Mouse (Mus musculus): Measurements from ENCODE around the gene Neo1.
"Not testable (repeated sequence)": the region's sequence is repeated elsewhere in the genome, so short reads cannot be mapped to it uniquely, and the experiment has no call there.

Neo1 gene

DNA sequence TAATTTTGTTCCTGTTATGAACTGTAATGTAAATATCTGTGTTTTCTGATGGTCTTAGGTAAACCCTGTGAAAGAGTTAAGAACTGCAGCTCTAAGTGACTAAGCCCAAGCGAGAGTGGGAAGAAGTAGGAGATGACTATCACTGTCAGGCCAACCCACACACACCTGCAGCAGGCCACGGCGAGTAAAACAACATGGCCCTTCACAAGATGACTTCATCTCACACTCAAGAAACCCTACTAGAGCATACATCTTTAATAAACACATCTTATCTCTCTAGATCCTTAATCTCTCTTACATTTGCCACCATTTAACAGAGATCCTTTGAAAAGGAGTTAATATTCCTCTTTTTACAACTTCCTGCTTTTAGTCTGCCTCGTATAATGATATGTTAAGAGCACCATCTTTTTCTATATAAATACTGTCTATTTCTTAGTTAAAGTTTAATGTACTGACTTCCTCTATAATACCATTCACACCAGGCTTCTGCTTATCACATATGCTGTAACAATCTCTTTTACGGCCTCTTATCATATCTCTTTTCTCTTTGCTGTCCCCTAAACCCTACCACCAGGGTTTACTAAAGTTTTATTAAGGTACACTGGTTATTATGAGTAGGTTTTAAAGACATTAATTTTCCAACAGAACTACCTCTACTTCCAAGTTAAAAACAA is 46.8 kb downstream of the Neo1 start:
- no peak for DNase-seq (ENCODE audit: low read depth, low spot score)

GRCm38 (mm10) chr9:58979034-58979433 is 57.2 kb downstream of the Neo1 start:
- no peak for DNase-seq (ENCODE audit: low read depth, low spot score)

GRCm38 (mm10) chr9:58971154-58971553 is 65.1 kb downstream of the Neo1 start:
- not testable (repeated sequence) for DNase-seq (ENCODE audit: low read depth, low spot score)

GRCm38 (mm10) chr9:58967371-58967770 is 68.9 kb downstream of the Neo1 start:
- DNase-seq (ENCODE audit: low read depth, low spot score): no peak

DNA sequence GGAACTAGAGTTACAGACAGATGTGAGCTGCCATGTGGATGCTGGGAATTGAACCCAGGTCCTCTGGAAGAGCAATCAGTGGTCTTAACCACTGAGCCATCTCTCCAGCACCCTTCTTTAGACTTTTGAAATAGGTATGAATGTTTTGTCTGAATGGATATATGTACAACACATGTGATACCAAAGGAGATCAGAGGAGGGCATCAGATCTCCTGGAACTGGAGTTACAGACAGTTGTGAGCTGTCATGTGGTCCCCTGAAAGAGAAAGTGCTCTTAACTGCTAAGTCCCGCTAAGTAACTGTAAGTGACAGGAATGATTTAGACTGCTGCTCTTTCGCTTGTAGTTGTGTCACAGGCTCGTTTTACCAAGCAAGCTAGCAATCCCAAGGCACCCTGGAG is 80.7 kb downstream of the Neo1 start:
- DNase-seq (ENCODE audit: low read depth, low spot score): no peak

GRCm38 (mm10) chr9:58945910-58946309 is 90.3 kb downstream of the Neo1 start:
- DNase-seq (ENCODE audit: low read depth, low spot score): not testable (repeated sequence)

DNA sequence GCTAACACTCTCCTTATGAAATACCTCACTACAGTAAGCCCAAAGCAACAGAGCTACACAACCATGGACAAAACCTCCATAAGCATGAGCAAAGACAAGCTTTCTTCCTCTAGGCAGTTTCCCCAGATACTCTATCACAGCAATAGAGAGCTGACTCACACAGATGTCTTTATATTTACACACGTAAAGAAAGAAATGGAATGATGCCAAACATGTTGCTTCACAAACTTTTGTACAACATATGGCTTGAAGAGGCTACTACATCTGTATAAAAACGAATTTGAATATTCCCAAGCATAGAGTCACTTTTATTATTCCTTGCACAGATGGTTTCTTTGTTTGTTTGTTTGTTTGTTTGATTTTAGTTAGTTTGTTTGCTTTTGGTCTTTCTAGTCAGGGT is 101.5 kb downstream of the Neo1 start:
- no peak for DNase-seq (ENCODE audit: low read depth, low spot score)

DNA sequence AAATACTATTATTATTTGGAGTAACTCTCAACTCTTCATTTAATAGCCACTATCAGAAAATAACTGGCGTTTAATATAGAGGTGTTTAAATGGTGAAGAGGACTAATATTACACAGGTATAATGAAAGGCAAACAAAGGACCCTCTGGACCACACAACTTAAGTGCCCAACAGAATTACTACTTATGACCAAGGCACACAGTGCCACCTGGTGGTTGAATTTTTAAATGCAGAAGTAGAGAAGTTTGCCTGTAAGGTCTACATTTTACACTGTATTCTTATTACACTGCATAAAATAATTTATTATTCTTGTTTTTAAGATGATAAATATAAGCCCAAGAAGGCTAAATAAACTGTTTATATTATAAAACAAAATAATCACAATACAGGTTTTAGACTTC is 108.1 kb downstream of the Neo1 start:
- no peak for DNase-seq (ENCODE audit: low read depth, low spot score)

DNA sequence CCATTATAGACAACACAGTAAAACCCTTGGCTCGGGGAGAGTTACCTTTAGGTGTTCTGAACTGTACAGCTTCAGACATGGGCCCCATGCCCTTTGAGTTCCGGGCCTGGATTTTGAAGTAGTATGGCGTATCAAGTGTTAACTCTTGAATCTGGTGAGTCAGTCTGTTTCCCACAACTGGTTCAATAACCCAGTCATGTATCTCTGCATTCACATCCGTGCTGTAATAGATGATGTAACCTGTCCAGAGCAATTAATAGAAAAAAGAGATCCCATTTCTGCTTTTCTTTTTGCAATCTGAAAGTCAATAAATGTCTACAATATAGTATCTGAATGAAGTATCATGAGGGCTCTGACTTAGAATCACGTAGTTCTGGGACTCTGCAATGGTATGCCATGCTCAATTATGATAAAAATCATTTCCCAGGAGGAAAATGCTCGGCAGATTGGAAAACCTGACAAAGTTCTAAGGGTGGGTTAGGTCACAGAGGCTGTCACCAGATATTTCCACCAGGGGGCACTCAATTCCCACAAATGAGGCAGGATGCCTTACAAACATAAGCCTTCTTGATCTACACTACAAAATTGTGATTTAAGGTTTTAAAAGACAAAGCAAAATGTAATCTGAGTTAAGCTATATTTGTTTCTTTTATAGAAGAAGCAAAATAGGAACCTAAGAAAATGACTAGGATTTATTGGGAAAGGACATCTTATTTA is 133.2 kb downstream of the Neo1 start:
- DNase-seq (ENCODE audit: low read depth, low spot score): no peak

DNA sequence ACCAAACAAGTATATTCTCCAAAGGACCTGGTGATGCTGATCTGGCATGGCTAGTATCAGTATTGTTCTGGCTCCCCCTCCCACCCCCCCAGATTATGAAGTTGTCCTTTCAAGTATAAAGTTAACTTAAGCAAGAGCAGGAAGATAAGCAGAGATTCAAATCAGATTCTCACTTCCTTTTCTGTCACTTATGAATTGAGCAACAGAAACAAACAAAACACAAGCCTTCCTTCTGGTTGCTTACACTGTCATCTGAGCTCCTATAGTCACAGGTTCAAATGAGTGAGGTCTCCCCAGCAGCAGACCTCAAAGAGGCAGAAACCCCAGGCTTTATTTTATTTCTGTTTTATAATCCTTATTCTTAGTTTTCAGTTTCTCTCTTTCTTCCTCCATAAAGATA is 136.6 kb downstream of the Neo1 start:
- DNase-seq (ENCODE audit: low read depth, low spot score): no peak

DNA sequence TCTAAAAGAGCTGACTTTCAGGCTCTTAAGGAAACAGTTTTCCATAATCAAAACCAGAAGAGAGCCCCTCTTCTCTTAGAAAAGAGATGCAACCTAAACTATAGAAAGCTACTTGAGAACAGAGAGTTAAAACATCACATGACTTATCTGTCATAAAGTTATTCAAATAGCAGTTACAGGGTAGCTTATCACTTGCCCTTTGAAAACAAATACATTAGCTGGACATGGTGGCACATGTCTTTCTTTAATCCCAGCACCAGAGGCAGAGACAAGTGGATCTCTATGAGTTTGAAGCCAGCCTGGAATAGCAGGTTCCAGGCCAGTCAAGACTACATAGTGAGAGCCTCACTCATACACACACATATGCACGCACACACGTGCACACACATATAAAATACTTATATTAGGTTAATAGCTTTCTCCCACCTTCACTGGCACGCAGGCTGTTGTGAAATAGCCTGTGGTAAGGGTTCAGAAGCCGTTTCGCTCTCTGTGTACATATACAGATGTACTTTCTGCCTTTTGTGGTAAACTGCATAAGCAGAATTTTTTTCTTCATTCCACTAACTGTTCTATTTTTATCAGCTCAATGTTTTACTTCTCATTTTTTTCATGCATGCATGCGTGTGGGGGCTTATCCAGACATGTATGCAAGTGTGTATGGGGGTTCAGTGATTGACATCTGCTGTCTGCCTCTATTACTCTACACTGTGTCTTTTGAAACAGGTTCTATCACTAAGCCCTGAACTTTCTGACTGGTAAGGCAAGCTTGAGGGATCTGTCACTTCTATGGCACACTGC is 144.2 kb downstream of the Neo1 start:
- no peak for DNase-seq (ENCODE audit: low read depth, low spot score)

DNA sequence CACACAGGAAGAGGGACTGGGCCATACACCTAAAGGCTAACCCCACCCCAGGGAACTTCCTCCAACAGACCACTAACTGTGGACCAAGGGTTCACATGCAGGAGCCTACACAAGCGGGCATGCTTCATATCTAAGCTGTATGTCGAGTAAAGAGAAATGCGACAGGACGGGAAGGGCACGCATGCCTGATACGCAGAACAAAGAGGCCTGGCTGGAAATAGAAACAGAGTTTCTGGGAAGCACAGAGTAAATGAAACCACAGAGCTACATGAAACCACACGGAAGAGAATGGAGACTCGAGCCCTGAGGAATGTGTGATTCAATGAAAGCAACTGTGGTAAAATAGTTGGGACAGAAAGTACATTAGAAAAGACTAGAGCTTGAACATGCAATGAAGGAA is 145.3 kb downstream of the Neo1 start:
- DNase-seq (ENCODE audit: low read depth, low spot score): no peak

- DNase-seq (ENCODE audit: low read depth, low spot score): no peak
Observed at GRCm38 (mm10) chr9:58889782-58890448, 146.3 kb downstream of the Neo1 start.

- no peak for DNase-seq (ENCODE audit: low read depth, low spot score)
Observed at GRCm38 (mm10) chr9:58882686-58883085, 153.6 kb downstream of the Neo1 start.

GRCm38 (mm10) chr9:58879836-58880235 is 156.4 kb downstream of the Neo1 start:
- no peak for DNase-seq (ENCODE audit: low read depth, low spot score)

GRCm38 (mm10) chr9:58876946-58877625 is 159.2 kb downstream of the Neo1 start:
- DNase-seq (ENCODE audit: low read depth, low spot score): no peak

DNA sequence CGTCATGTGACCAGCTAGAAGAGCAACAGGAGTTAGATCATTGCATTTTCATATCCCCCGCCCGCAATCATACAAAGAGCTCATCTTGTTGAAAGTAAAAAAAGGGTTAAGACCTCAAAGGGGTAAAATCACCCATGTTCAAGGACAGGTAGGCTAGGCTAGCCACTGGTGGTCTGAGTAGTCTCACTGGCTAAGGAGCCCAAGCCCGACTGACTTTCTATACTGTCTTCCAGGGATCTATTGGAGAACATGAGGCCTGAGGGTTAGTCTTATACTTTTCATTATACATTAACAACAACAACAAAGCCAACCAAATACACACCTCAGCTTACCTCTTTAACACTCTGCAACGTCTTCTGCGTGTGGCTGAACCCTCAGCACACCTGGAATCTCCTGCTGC is 160.8 kb downstream of the Neo1 start:
- DNase-seq (ENCODE audit: low read depth, low spot score): no peak

GRCm38 (mm10) chr9:58874354-58874753 is 161.9 kb downstream of the Neo1 start:
- no peak for DNase-seq (ENCODE audit: low read depth, low spot score)

- no peak for DNase-seq (ENCODE audit: low read depth, low spot score)
Observed at GRCm38 (mm10) chr9:58873541-58874324, 162.5 kb downstream of the Neo1 start.

GRCm38 (mm10) chr9:58871141-58871540 is 165.1 kb downstream of the Neo1 start:
- DNase-seq (ENCODE audit: low read depth, low spot score): no peak

GRCm38 (mm10) chr9:58863826-58864225 is 172.4 kb downstream of the Neo1 start:
- no peak for DNase-seq (ENCODE audit: low read depth, low spot score)

Data from c-Kit-negative CD71-positive TER-119-positive erythroid progenitor cells, embryonic 14.5 days (primary cell).